Mouse (Mus musculus): Measurements from ENCODE around the gene 1700013G24Rik. TPM values are rescaled to one million over a fixed set of nuclear protein-coding genes. Genes with fewer than 3 reads are reported as not detected.
"Not testable (repeated sequence)": the region's sequence is repeated elsewhere in the genome, so short reads cannot be mapped to it uniquely, and the experiment has no call there.

1700013G24Rik gene
- total RNA-seq (2021): not detected
- long read RNA-seq, experiment 1: 0 reads
- long read RNA-seq, experiment 2: 0 reads

GRCm38 (mm10) chr4:137453234-137453767 lies at the start of gene 1700013G24Rik:
1700013G24Rik (plus strand) TSS chr4:137453284.
- intact Hi-C loops (cut with DNase I): no loop called here
- no peak for DNase-seq (ENCODE audit: extremely low spot score in 1 of 2, low spot score in 2 of 2)
- TF ChIP-seq CTCF (IDR thresholded peaks at IDR 0.05): no peak
- H3K27ac ChIP-seq: no peak within 1 kb of the TSS
- H3K4me3 ChIP-seq: no peak within 1 kb of the TSS

- no peak for DNase-seq (ENCODE audit: extremely low spot score in 1 of 2, low spot score in 2 of 2)
- Histone ChIP-seq H3K4me3 (no peak overlapping the region), H3K27ac (no peak overlapping the region)
- intact Hi-C loops (cut with DNase I): loop anchor here (2.0 to 10.0 kb wide), 2 partner anchors 15 to 511 kb away; partner anchors contain the start of genes C1qa and C1qc
- no peak for TF ChIP-seq CTCF (IDR thresholded peaks at IDR 0.05)
These were observed 47.5 kb upstream of the 1700013G24Rik start for GRCm38 (mm10) chr4:137405571-137405970.

GRCm38 (mm10) chr4:137409691-137410090 lies 43.4 kb upstream of the 1700013G24Rik start, which contains the start of gene Cela3a:
Cela3a (minus strand) TSS chr4:137409791.
- no peak for TF ChIP-seq CTCF (IDR thresholded peaks at IDR 0.05)
- intact Hi-C loops (cut with DNase I): loop anchor here (10.0 kb wide), 1 partner anchor 515 kb away; the partner anchor contains the start of genes C1qa and C1qc
- no peak within 1 kb of the TSS for H3K4me3 ChIP-seq
- no peak for DNase-seq (ENCODE audit: extremely low spot score in 1 of 2, low spot score in 2 of 2)
- H3K27ac ChIP-seq: no peak within 1 kb of the TSS

- DNase-seq (ENCODE audit: extremely low spot score in 1 of 2, low spot score in 2 of 2); H3K4me3 ChIP-seq; H3K27ac ChIP-seq; intact Hi-C loops (cut with DNase I): not testable (repeated sequence)
These were observed 40.8 kb upstream of the 1700013G24Rik start for GRCm38 (mm10) chr4:137412185-137412709.

GRCm38 (mm10) chr4:137414936-137415335 lies 38.1 kb upstream of the 1700013G24Rik start:
- Histone ChIP-seq H3K4me3 (no peak overlapping the region), H3K27ac (no peak overlapping the region)
- no peak for DNase-seq (ENCODE audit: extremely low spot score in 1 of 2, low spot score in 2 of 2)
- intact Hi-C loops (cut with DNase I): no loop called here
- no peak for TF ChIP-seq CTCF (IDR thresholded peaks at IDR 0.05)

- Histone ChIP-seq H3K4me3 (no peak overlapping the region), H3K27ac (no peak overlapping the region)
- TF ChIP-seq CTCF (IDR thresholded peaks at IDR 0.05): no peak
- intact Hi-C loops (cut with DNase I): loop anchor here (1.0 kb wide), 1 partner anchor 17 kb away; no protein-coding TSS in a partner anchor
- no peak for DNase-seq (ENCODE audit: extremely low spot score in 1 of 2, low spot score in 2 of 2)
These were observed 35.1 kb upstream of the 1700013G24Rik start for GRCm38 (mm10) chr4:137417712-137418564.

- DNase-seq (ENCODE audit: extremely low spot score in 1 of 2, low spot score in 2 of 2): no peak
- intact Hi-C loops (cut with DNase I): no loop called here
- Histone ChIP-seq H3K27ac (no peak within 1 kb of the TSS), H3K4me3 (no peak within 1 kb of the TSS)
- no peak for TF ChIP-seq CTCF (IDR thresholded peaks at IDR 0.05)
These were observed 22.6 kb upstream of the 1700013G24Rik start, which contains the start of gene Cela3b for GRCm38 (mm10) chr4:137430502-137430901. Cela3b (minus strand) TSS chr4:137430540.

- intact Hi-C loops (cut with DNase I); DNase-seq (ENCODE audit: extremely low spot score in 1 of 2, low spot score in 2 of 2); H3K27ac ChIP-seq: not testable (repeated sequence)
These were observed 20.2 kb upstream of the 1700013G24Rik start for GRCm38 (mm10) chr4:137432700-137433550.

GRCm38 (mm10) chr4:137436979-137437669 lies 16.0 kb upstream of the 1700013G24Rik start:
- no peak for TF ChIP-seq CTCF (IDR thresholded peaks at IDR 0.05)
- intact Hi-C loops (cut with DNase I): no loop called here
- no peak overlapping the region for H3K4me3 ChIP-seq
- H3K27ac ChIP-seq: no peak overlapping the region
- DNase-seq (ENCODE audit: extremely low spot score in 1 of 2, low spot score in 2 of 2): no peak

More at GRCm38 (mm10) chr4:137432700-137433550, 20.2 kb upstream of the 1700013G24Rik start:
- H3K4me3 ChIP-seq: not testable (repeated sequence)

GRCm38 (mm10) chr4:137438842-137439241 lies 14.2 kb upstream of the 1700013G24Rik start:
- no peak for DNase-seq (ENCODE audit: extremely low spot score in 1 of 2, low spot score in 2 of 2)
- no peak for TF ChIP-seq CTCF (IDR thresholded peaks at IDR 0.05)
- intact Hi-C loops (cut with DNase I): no loop called here
- Histone ChIP-seq H3K27ac (no peak overlapping the region), H3K4me3 (no peak overlapping the region)

GRCm38 (mm10) chr4:137441332-137441731 lies 11.8 kb upstream of the 1700013G24Rik start:
- no peak for DNase-seq (ENCODE audit: extremely low spot score in 1 of 2, low spot score in 2 of 2)
- Histone ChIP-seq H3K27ac (no peak overlapping the region), H3K4me3 (no peak overlapping the region)
- TF ChIP-seq CTCF (IDR thresholded peaks at IDR 0.05): no peak; the same call in 1 of the 2 replicates
- intact Hi-C loops (cut with DNase I): loop anchor here (5.0 kb wide), 2 partner anchors 136 to 151 kb away; partner anchors contain the start of gene Usp48
